ENCODE assay signal across 25 mouse cellular contexts in genomic region chr4:141123065-141123464, GRCm38 (mm10). TPM values are rescaled to one million over a fixed set of nuclear protein-coding genes. Genes with fewer than 3 reads are reported as not detected.
DNase-seq lines count a peak whose midpoint lies in the region; ATAC-seq lines count a peak whose summit lies in the region.
"Had no signal": no experiment of that assay in that cellular context is flagged by ENCODE, and none has a peak within 500 bp of the region (broad histone marks: within the 10 kb centered on the region; RNA-seq: fewer than 3 reads in every experiment).

No protein-coding gene starts in this region.

- no peaks in the 10 kb centered on the region for H3K36me3 ChIP-seq in hindbrain, embryonic 15.5 days
- H3K36me3 ChIP-seq in hindbrain, embryonic 10.5 days = peaks cover 62% of the 10 kb centered on the region
- peaks cover 32% of the 10 kb centered on the region for H3K36me3 ChIP-seq in limb, embryonic 15.5 days
- peaks cover 53% of the 10 kb centered on the region for H3K36me3 ChIP-seq in limb, embryonic 10.5 days
- H3K36me3 ChIP-seq in megakaryocyte, embryonic 14.5 days (replicated peaks; ENCODE audit: low read length) = peaks cover 67% of the 10 kb centered on the region
- H3K36me3 ChIP-seq: midbrain, embryonic 15.5 days had no signal

- 38% methylated on average over 1 of the region's 1 CpGs for WGBS in hindbrain, embryonic 15.5 days
- WGBS in hindbrain, embryonic 10.5 days = 46% methylated on average over 1 of the region's 1 CpGs
- 25% methylated on average over 1 of the region's 1 CpGs for WGBS in limb, embryonic 15.5 days
- WGBS in limb, embryonic 10.5 days = 67% methylated on average over 1 of the region's 1 CpGs

- no peak for DNase-seq in hindbrain, embryonic 10.5 days (ENCODE audit: low spot score)
- DNase-seq in limb, embryonic 10.5 days (ENCODE audit: low spot score) = no peak
- DNase-seq in T-cell, adult 2 months (ENCODE audit: low spot score) = no peak
- DNase-seq: adrenal gland, adult 8-10 months; B cell, adult 2 months; cerebellum, adult 18-20 months; cerebellum, postnatal 14 days; heart, postnatal 4 days had no signal

- no peak overlapping the region for H3K4me2 ChIP-seq in hindbrain, embryonic 15.5 days
- no peak overlapping the region for H3K4me2 ChIP-seq in limb, embryonic 15.5 days
- H3K4me2 ChIP-seq: midbrain, embryonic 15.5 days had no signal

- no peak overlapping the region for H3K27ac ChIP-seq in hindbrain, embryonic 15.5 days (replicated peaks)
- no peak overlapping the region for H3K27ac ChIP-seq in hindbrain, embryonic 10.5 days
- peak overlapping the region; percentile 57; the same call in 1 of the 2 replicates for H3K27ac ChIP-seq in limb, embryonic 15.5 days
- H3K27ac ChIP-seq in limb, embryonic 10.5 days = no peak overlapping the region
- H3K27ac ChIP-seq: left cerebral cortex, adult 2 months; midbrain, embryonic 15.5 days had no signal

- no peak for ATAC-seq in hindbrain, embryonic 15.5 days (ENCODE audit: low FRiP score, low read depth)
- no peak for ATAC-seq in limb, embryonic 15.5 days (ENCODE audit: insufficient number of reproducible peaks, low FRiP score, low TSS enrichment, low read depth)
- ATAC-seq in megakaryocyte, adult 5-6 weeks (ENCODE audit: poor library complexity, severe bottlenecking) = no peak
- ATAC-seq: activated CD4-positive, CD25-positive, alpha-beta regulatory T cell, adult 4 months; intestine, postnatal 0 days; midbrain, embryonic 15.5 days; Patski had no signal

- no peaks in the 10 kb centered on the region for H3K27me3 ChIP-seq in hindbrain, embryonic 15.5 days
- H3K27me3 ChIP-seq in hindbrain, embryonic 10.5 days (ENCODE audit: insufficient read depth, poor library complexity, severe bottlenecking) = no peaks in the 10 kb centered on the region
- H3K27me3 ChIP-seq in limb, embryonic 15.5 days = no peaks in the 10 kb centered on the region
- no peaks in the 10 kb centered on the region for H3K27me3 ChIP-seq in limb, embryonic 10.5 days (ENCODE audit: low read depth, poor library complexity, severe bottlenecking)
- H3K27me3 ChIP-seq in megakaryocyte, embryonic 14.5 days (replicated peaks) = no peaks in the 10 kb centered on the region
- H3K27me3 ChIP-seq: CH12.LX; midbrain, embryonic 15.5 days; Patski had no signal

- H3K4me3 ChIP-seq in hindbrain, embryonic 15.5 days = no peak overlapping the region
- no peak overlapping the region for H3K4me3 ChIP-seq in hindbrain, embryonic 10.5 days
- H3K4me3 ChIP-seq in limb, embryonic 15.5 days = no peak overlapping the region
- H3K4me3 ChIP-seq in limb, embryonic 10.5 days = no peak overlapping the region
- peak overlapping the region; percentile 1 for H3K4me3 ChIP-seq in megakaryocyte, embryonic 14.5 days (replicated peaks)
- H3K4me3 ChIP-seq: left cerebral cortex, adult 2 months; midbrain, embryonic 15.5 days had no signal

- peak overlapping the region; percentile 6; the same call in 1 of the 2 replicates for H3K9ac ChIP-seq in hindbrain, embryonic 15.5 days
- H3K9ac ChIP-seq in limb, embryonic 15.5 days = no peak overlapping the region
- H3K9ac ChIP-seq: midbrain, embryonic 15.5 days had no signal

- no peaks in the 10 kb centered on the region for H3K9me3 ChIP-seq in hindbrain, embryonic 15.5 days
- no peaks in the 10 kb centered on the region for H3K9me3 ChIP-seq in hindbrain, embryonic 10.5 days
- H3K9me3 ChIP-seq in limb, embryonic 15.5 days = no peaks in the 10 kb centered on the region
- H3K9me3 ChIP-seq in limb, embryonic 10.5 days (replicated peaks) = no peaks in the 10 kb centered on the region
- no peaks in the 10 kb centered on the region for H3K9me3 ChIP-seq in megakaryocyte, embryonic 14.5 days
- H3K9me3 ChIP-seq: G1E; midbrain, embryonic 15.5 days had no signal

- H3K4me1 ChIP-seq in hindbrain, embryonic 15.5 days (replicated peaks) = peaks cover 37% of the 10 kb centered on the region
- peaks cover 50% of the 10 kb centered on the region for H3K4me1 ChIP-seq in hindbrain, embryonic 10.5 days (replicated peaks)
- H3K4me1 ChIP-seq in limb, embryonic 15.5 days = peaks cover 19% of the 10 kb centered on the region
- H3K4me1 ChIP-seq in limb, embryonic 10.5 days = peaks cover 19% of the 10 kb centered on the region
- H3K4me1 ChIP-seq in megakaryocyte, embryonic 14.5 days = peaks cover 86% of the 10 kb centered on the region

RNA-seq across cellular contexts. Expression of gene Szrd1, which starts 16.5 kb away (rescaled TPM):
- 24.9 TPM in 2 replicates for polyA plus RNA-seq in hindbrain, embryonic 15.5 days (2015; fragmentation: Nextera tagmentation; extraction: Ambion mirVana)
- 36.5 and 44.1 TPM in 2 replicates for polyA plus RNA-seq in hindbrain, embryonic 10.5 days (2016; fragmentation: Nextera tagmentation; extraction: Ambion mirVana)
- polyA plus RNA-seq in limb, embryonic 15.5 days (2015; fragmentation: Nextera tagmentation; extraction: Ambion mirVana) = 46.9 and 51.9 TPM in 2 replicates
- polyA plus RNA-seq in limb, embryonic 10.5 days (2016; fragmentation: Nextera tagmentation; extraction: Ambion mirVana) = 39.0 and 40.2 TPM in 2 replicates
- 136 and 184 TPM in 2 replicates for polyA plus RNA-seq in megakaryocyte, embryonic 14.5 days (2012; ENCODE audit: insufficient read depth, low replicate concordance)
- 45.4 and 46.8 TPM in 2 replicates for total RNA-seq in megakaryocyte, adult 5-6 weeks (2015)
- total RNA-seq in megakaryocyte, adult 5-6 weeks (2017) = 41.0 and 46.9 TPM in 2 replicates

RNA-seq across cellular contexts. Expression of gene Fbxo42, which starts 24.6 kb away (rescaled TPM):
- polyA plus RNA-seq in hindbrain, embryonic 15.5 days (2015; fragmentation: Nextera tagmentation; extraction: Ambion mirVana) = 23.7 and 25.2 TPM in 2 replicates
- 23.2 and 24.5 TPM in 2 replicates for polyA plus RNA-seq in hindbrain, embryonic 10.5 days (2016; fragmentation: Nextera tagmentation; extraction: Ambion mirVana)
- 22.5 and 25.4 TPM in 2 replicates for polyA plus RNA-seq in limb, embryonic 15.5 days (2015; fragmentation: Nextera tagmentation; extraction: Ambion mirVana)
- polyA plus RNA-seq in limb, embryonic 10.5 days (2016; fragmentation: Nextera tagmentation; extraction: Ambion mirVana) = 27.1 and 32.2 TPM in 2 replicates
- 9.1 and 10.9 TPM in 2 replicates for polyA plus RNA-seq in megakaryocyte, embryonic 14.5 days (2012; ENCODE audit: insufficient read depth, low replicate concordance)
- 14.1 and 16.3 TPM in 2 replicates for total RNA-seq in megakaryocyte, adult 5-6 weeks (2015)
- total RNA-seq in megakaryocyte, adult 5-6 weeks (2017) = 10.0 and 12.6 TPM in 2 replicates

RNA-seq across cellular contexts. Expression of gene Spata21, which starts 34.9 kb away (rescaled TPM):
- polyA plus RNA-seq in hindbrain, embryonic 15.5 days (2015; fragmentation: Nextera tagmentation; extraction: Ambion mirVana) = 0.43 and 0.71 TPM in 2 replicates
- not detected in 2 replicates for polyA plus RNA-seq in hindbrain, embryonic 10.5 days (2016; fragmentation: Nextera tagmentation; extraction: Ambion mirVana)
- polyA plus RNA-seq in limb, embryonic 15.5 days (2015; fragmentation: Nextera tagmentation; extraction: Ambion mirVana) = 0.14 and 0.36 TPM in 2 replicates
- 0.18 TPM in 1 of 2 replicates, not detected in the other for polyA plus RNA-seq in limb, embryonic 10.5 days (2016; fragmentation: Nextera tagmentation; extraction: Ambion mirVana)
- polyA plus RNA-seq in megakaryocyte, embryonic 14.5 days (2012; ENCODE audit: insufficient read depth, low replicate concordance) = not detected in 2 replicates
- total RNA-seq in megakaryocyte, adult 5-6 weeks (2015) = not detected in 2 replicates
- total RNA-seq in megakaryocyte, adult 5-6 weeks (2017) = not detected in 2 replicates
- total RNA-seq: adrenal gland, adult 8-10 months; CH12.LX; G1E; heart, postnatal 4 days; liver, adult 2 months; megakaryocyte progenitor cell, adult 5-6 weeks had no signal
- polyA plus RNA-seq: embryonic facial prominence, embryonic 11.5 days; forebrain, embryonic 11.5 days; G1E; liver, adult 2 months; Patski; spleen, adult 2 months; urinary bladder, adult 2 months had no signal

RNA-seq across cellular contexts. Expression of gene Necap2, which starts 44.9 kb away (rescaled TPM):
- polyA plus RNA-seq in hindbrain, embryonic 15.5 days (2015; fragmentation: Nextera tagmentation; extraction: Ambion mirVana) = 50.6 and 56.2 TPM in 2 replicates
- 60.2 and 66.0 TPM in 2 replicates for polyA plus RNA-seq in hindbrain, embryonic 10.5 days (2016; fragmentation: Nextera tagmentation; extraction: Ambion mirVana)
- polyA plus RNA-seq in limb, embryonic 15.5 days (2015; fragmentation: Nextera tagmentation; extraction: Ambion mirVana) = 95.8 and 104 TPM in 2 replicates
- polyA plus RNA-seq in limb, embryonic 10.5 days (2016; fragmentation: Nextera tagmentation; extraction: Ambion mirVana) = 67.9 and 82.8 TPM in 2 replicates
- polyA plus RNA-seq in megakaryocyte, embryonic 14.5 days (2012; ENCODE audit: insufficient read depth, low replicate concordance) = 110 and 207 TPM in 2 replicates
- 70.2 and 72.2 TPM in 2 replicates for total RNA-seq in megakaryocyte, adult 5-6 weeks (2015)
- 126 and 133 TPM in 2 replicates for total RNA-seq in megakaryocyte, adult 5-6 weeks (2017)
